Mouse (Mus musculus) G1E (cell line): Measurements from ENCODE around the gene Tlk2. TPM values are rescaled to one million over a fixed set of nuclear protein-coding genes. Genes with fewer than 3 reads are reported as not detected.

Source experiments
- ATAC-seq: 2 replicates; pipeline ENCODE4 v1.8.0; 2016; ENCODE audit warnings: mild to moderate bottlenecking; ENCODE audit not compliant: insufficient number of reproducible peaks, poor library complexity, low FRiP score, severe bottlenecking; ENCODE audit errors: extremely low read depth
- DNase-seq: peaks from one replicate; pipeline ENCODE4 v3.0.0; 2012; ENCODE audit warnings: low spot score
- H3K27me3 ChIP-seq: 2 replicates; pipeline ENCODE4 v1.6.1; 2012; ENCODE audit warnings: mild to moderate bottlenecking, low read length, inconsistent platforms; ENCODE audit not compliant: insufficient read depth
- H3K36me3 ChIP-seq: replicated peaks from 2 replicates; pipeline ENCODE3; 2012; ENCODE audit warnings: mild to moderate bottlenecking, inconsistent platforms
- H3K4me1 ChIP-seq: 2 replicates; pipeline ENCODE4 v1.6.1; 2012; ENCODE audit warnings: low read depth, low read length, inconsistent platforms, mixed read lengths; ENCODE audit not compliant: insufficient read depth
- H3K4me3 ChIP-seq: 2 replicates; pipeline ENCODE4 v1.5.1; 2012; ENCODE audit warnings: low read depth, mild to moderate bottlenecking, inconsistent platforms, low read length, moderate library complexity, mixed read lengths
- H3K9me3 ChIP-seq: replicated peaks from 2 replicates; pipeline ENCODE4 v1.6.1; 2012; ENCODE audit warnings: inconsistent platforms
- CTCF ChIP-seq: IDR thresholded peaks from 2 replicates; pipeline ENCODE4 v1.5.1; 2012; ENCODE audit warnings: low read depth, low read length, inconsistent platforms, mixed read lengths
- GATA1 ChIP-seq: IDR thresholded peaks from 2 replicates; pipeline ENCODE4 v1.6.1; 2012; ENCODE audit warnings: borderline replicate concordance, low read length, inconsistent platforms, mixed read lengths
- GATA2 ChIP-seq: IDR thresholded peaks from 2 replicates; pipeline ENCODE4 v1.6.1; 2012; ENCODE audit warnings: low read depth, low read length, inconsistent platforms, borderline replicate concordance
- POLR2AphosphoS5 ChIP-seq: IDR thresholded peaks from 2 replicates; pipeline ENCODE4 v1.6.1; 2012; ENCODE audit warnings: low read depth, low read length, inconsistent platforms; ENCODE audit not compliant: insufficient replicate concordance
- TAL1 ChIP-seq: conservative IDR thresholded peaks from 2 replicates; pipeline ENCODE4 v1.6.1; 2012; ENCODE audit warnings: low read depth, low read length, inconsistent platforms, mixed read lengths
- polyA plus RNA-seq: library from polyadenylated mRNA; stranded (reverse); fragments of >175 nt; gene quantifications from 2 replicates; pipeline ENCODE4 v1.2.3, GENCODE M21; 2012
- total RNA-seq, 2 experiments: library from RNA; stranded (forward) in 1 of 2; stranded (reverse) in 1 of 2; fragments of 200-1000 nt in 1 of 2; fragments of >200 nt in 1 of 2; fragmentation: Nextera tagmentation in 1 of 2; gene quantifications; 2 replicates each; pipeline ENCODE4 v1.2.3; 2014 to 2017

Gene Tlk2
- total and polyA plus RNA-seq, 3 experiments, result 20.4 to 187 (median 102) TPM

GRCm38 (mm10) chr11:105144508-105145210 is 33.9 kb upstream of the Tlk2 start:
- ATAC-seq (no peak), DNase-seq (no peak)
- peaks cover 26% of the 10 kb centered on the region for H3K36me3 ChIP-seq
- H3K27me3 ChIP-seq, result no peaks in the 10 kb centered on the region
- no peak for TF ChIP-seq CTCF
- TF ChIP-seq TAL1, result no peak
- no peak for TF ChIP-seq GATA1
- no peak for TF ChIP-seq POLR2AphosphoS5
- TF ChIP-seq GATA2, result no peak
- H3K4me3 ChIP-seq, result no peak overlapping the region
- no peaks in the 10 kb centered on the region for H3K9me3 ChIP-seq
- peaks cover 43% of the 10 kb centered on the region for H3K4me1 ChIP-seq

GRCm38 (mm10) chr11:105145211-105145610 is 33.4 kb upstream of the Tlk2 start:
- TF ChIP-seq GATA1 (no peak), GATA2 (no peak), POLR2AphosphoS5 (no peak), CTCF (no peak), TAL1 (no peak)
- no peak for ATAC-seq

GRCm38 (mm10) chr11:105146593-105146992 is 32.0 kb upstream of the Tlk2 start, which contains the start of gene Gm10842:
Gm10842 (plus strand) TSS chr11:105146893.
- no peak for TF ChIP-seq CTCF
- no peak for TF ChIP-seq TAL1
- no peak for TF ChIP-seq GATA1
- TF ChIP-seq GATA2, result no peak
- TF ChIP-seq POLR2AphosphoS5, result no peak
- ATAC-seq (no peak), DNase-seq (no peak)
- Histone ChIP-seq H3K27me3 (no peaks in the 10 kb centered on the region), H3K9me3 (no peaks in the 10 kb centered on the region), H3K4me3 (no peak within 1 kb of the TSS), H3K4me1 (peaks cover 54% of the 10 kb centered on the region), H3K36me3 (peaks cover 7% of the 10 kb centered on the region)

More at GRCm38 (mm10) chr11:105145211-105145610, 33.4 kb upstream of the Tlk2 start:
- Histone ChIP-seq H3K27me3 (no peaks in the 10 kb centered on the region), H3K9me3 (no peaks in the 10 kb centered on the region), H3K4me1 (peaks cover 49% of the 10 kb centered on the region), H3K4me3 (no peak overlapping the region), H3K36me3 (peaks cover 20% of the 10 kb centered on the region)
- DNase-seq, result no peak

- no peaks in the 10 kb centered on the region for H3K36me3 ChIP-seq
- H3K4me1 ChIP-seq, result peaks cover 71% of the 10 kb centered on the region
- TF ChIP-seq POLR2AphosphoS5, result no peak
- no peaks in the 10 kb centered on the region for H3K27me3 ChIP-seq
- ATAC-seq (no peak), DNase-seq (no peak)
- no peak overlapping the region for H3K4me3 ChIP-seq
- H3K9me3 ChIP-seq, result no peaks in the 10 kb centered on the region
Observed at GRCm38 (mm10) chr11:105149353-105149752, 29.3 kb upstream of the Tlk2 start.

GRCm38 (mm10) chr11:105149766-105150165 is 28.8 kb upstream of the Tlk2 start:
- ATAC-seq (no peak), DNase-seq (no peak)
- H3K36me3 ChIP-seq, result no peaks in the 10 kb centered on the region
- H3K4me3 ChIP-seq, result no peak overlapping the region
- H3K4me1 ChIP-seq, result peaks cover 71% of the 10 kb centered on the region
- H3K27me3 ChIP-seq, result no peaks in the 10 kb centered on the region
- TF ChIP-seq GATA2 (no peak), CTCF (no peak), POLR2AphosphoS5 (no peak), TAL1 (no peak), GATA1 (no peak)
- H3K9me3 ChIP-seq, result no peaks in the 10 kb centered on the region

GRCm38 (mm10) chr11:105150691-105151090 is 27.9 kb upstream of the Tlk2 start:
- H3K27me3 ChIP-seq, result no peaks in the 10 kb centered on the region
- no peak for ATAC-seq

More at GRCm38 (mm10) chr11:105150691-105151090, 27.9 kb upstream of the Tlk2 start:
- Histone ChIP-seq H3K4me1 (peaks cover 71% of the 10 kb centered on the region), H3K36me3 (no peaks in the 10 kb centered on the region), H3K4me3 (no peak overlapping the region), H3K9me3 (no peaks in the 10 kb centered on the region)
- no peak for DNase-seq
- TF ChIP-seq GATA1 (no peak), POLR2AphosphoS5 (no peak), GATA2 (no peak), CTCF (no peak), TAL1 (no peak)
